Mouse (Mus musculus) layer of hippocampus, adult 8-10 months (tissue): ENCODE measurements around the gene Gm10031. TPM values are rescaled to one million over a fixed set of nuclear protein-coding genes. Genes with fewer than 3 reads are reported as not detected.

Experiments
- DNase-seq, 2 experiments: peaks; one replicate each; pipeline ENCODE4 v3.0.0; 2022; ENCODE audit warnings: low spot score in 2 of 2
- total RNA-seq, 4 experiments: library from RNA; stranded (reverse); gene quantifications; 2 replicates each; pipeline ENCODE4 v1.2.4; 2022

Gm10031 gene
- total RNA-seq, 4 experiments from 2014 or later, result 39.0 to 49.4 (median 43.5) TPM

- peak in 1 of 2 experiments; percentile 33 for DNase-seq
These were observed 16.2 kb downstream of the Gm10031 start for GRCm38 (mm10) chr1:156539787-156540560.

- no peak for DNase-seq
These were observed 20.2 kb downstream of the Gm10031 start for GRCm38 (mm10) chr1:156543999-156544398.

- DNase-seq, result peak; percentile 79 to 83
These were observed 34.5 kb downstream of the Gm10031 start, which contains the start of gene Abl2 for GRCm38 (mm10) chr1:156558024-156558930. Gene Abl2, plus strand, starts transcription at chr1:156558786.

GRCm38 (mm10) chr1:156558950-156559640, 35.3 kb downstream of the Gm10031 start:
- DNase-seq, result peak; percentile 36 to 46

- no peak for DNase-seq
These were observed 35.8 kb downstream of the Gm10031 start for GRCm38 (mm10) chr1:156559641-156560020.

- DNase-seq, result no peak
These were observed 36.7 kb downstream of the Gm10031 start for GRCm38 (mm10) chr1:156560500-156560899.

- DNase-seq, result no peak
These were observed 41.5 kb downstream of the Gm10031 start for GRCm38 (mm10) chr1:156565328-156565727.

GRCm38 (mm10) chr1:156566132-156566531, 42.3 kb downstream of the Gm10031 start:
- DNase-seq, result no peak

- DNase-seq, result no peak
These were observed 45.8 kb downstream of the Gm10031 start for GRCm38 (mm10) chr1:156569615-156570014.

- DNase-seq, result peak; percentile 38 to 48
These were observed 49.1 kb downstream of the Gm10031 start for GRCm38 (mm10) chr1:156572952-156573351.

Other genes with a start within 250 kb of the Gm10031 start
- 1 to 10 TPM; 5.8 to 6.8 (median 6.4) TPM for gene Tdrd5, start 220.3 kb upstream of the Gm10031 start, total RNA-seq
- gene Nphs2, start 213.3 kb upstream of the Gm10031 start, total RNA-seq, result under 1 TPM in 3 of 4 experiments, not detected in 1; 0.19 to 0.57 (median 0.45) TPM
- 100 to 1,000 TPM; 359 to 380 (median 373) TPM for gene Gm2000, start 158.0 kb upstream of the Gm10031 start, total RNA-seq
- 1 to 10 TPM in 1 of 4 experiments, under 1 TPM in 3; 0.52 to 1.4 (median 0.73) TPM for gene Axdnd1, start 102.9 kb upstream of the Gm10031 start, total RNA-seq
- 10 to 100 TPM; 55.0 to 67.6 (median 59.7) TPM for gene Soat1, start 49.7 kb upstream of the Gm10031 start, total RNA-seq
- gene Abl2, start 34.8 kb downstream of the Gm10031 start, total RNA-seq, result 10 to 100 TPM; 76.6 to 82.4 (median 79.9) TPM
- gene Tor3a, start 150.3 kb downstream of the Gm10031 start, total RNA-seq, result 10 to 100 TPM in 1 of 4 experiments, 1 to 10 TPM in 3; 8.2 to 11.9 (median 8.7) TPM
- 10 to 100 TPM; 70.3 to 84.4 (median 79.3) TPM for gene Fam20b, start 195.1 kb downstream of the Gm10031 start, total RNA-seq